Mouse (Mus musculus) brain, adult 10 weeks (tissue): ENCODE results near the gene Eppin. TPM values are rescaled to one million over a fixed set of nuclear protein-coding genes. Genes with fewer than 3 reads are reported as not detected.

ENCODE experiments used
- polyA plus RNA-seq: library from polyadenylated mRNA; stranded (reverse); fragments of 350-450 nt; fragmentation: Illumina TruSeq; extraction: RNeasy Lipid Tissue Mini Kit (QIAGEN cat#74804); gene quantifications from one replicate; pipeline ENCODE4 v1.2.3, GENCODE M21; 2015; ENCODE audit warnings: low read depth, low replicate concordance

Eppin gene
- polyA plus RNA-seq: not detected

DNA sequence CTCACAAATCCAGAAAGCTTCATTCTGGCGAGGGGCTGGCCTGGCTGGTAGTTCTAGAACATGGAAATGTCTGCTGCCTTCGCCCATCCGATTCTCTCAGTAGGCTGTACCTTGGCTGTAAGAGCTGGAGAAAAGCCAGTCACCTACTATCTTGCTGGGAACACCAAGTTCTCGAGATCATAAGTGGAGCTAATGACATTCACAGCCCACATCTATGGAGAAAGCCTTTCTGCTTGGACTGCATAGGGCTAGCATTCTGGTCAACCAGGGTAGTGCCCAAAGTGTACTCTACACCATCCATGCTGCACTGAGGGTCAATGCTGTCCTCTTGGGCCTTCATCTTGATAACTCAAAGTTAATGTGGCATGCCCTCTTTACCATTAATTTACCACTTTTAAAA, at the start of gene Eppin:
TSS of gene Eppin (minus strand) at position 101 of the 400 bp plus-strand sequence.

DNA sequence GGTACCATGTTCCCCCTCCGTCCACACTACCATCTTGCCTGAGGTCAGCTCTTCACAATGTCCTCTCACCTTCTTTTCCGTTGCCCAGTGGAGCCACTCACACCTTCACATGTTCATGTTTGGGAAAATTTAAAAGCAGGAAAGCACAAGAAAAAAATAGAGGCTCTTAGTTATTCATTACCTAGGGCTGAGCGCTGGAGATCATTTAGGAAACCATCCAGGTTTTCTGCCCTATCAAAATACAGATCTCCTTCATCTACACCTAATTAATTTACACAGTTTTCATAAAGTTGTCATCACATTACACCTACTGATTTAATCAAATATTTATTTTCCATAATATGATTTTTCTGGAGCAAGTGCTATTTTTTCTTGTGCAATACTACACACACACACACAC, 45.3 kb upstream of the Eppin start, which contains the start of gene Wfdc16:
TSS of gene Wfdc16 (minus strand) at position 101 of the 400 bp plus-strand sequence.

DNA sequence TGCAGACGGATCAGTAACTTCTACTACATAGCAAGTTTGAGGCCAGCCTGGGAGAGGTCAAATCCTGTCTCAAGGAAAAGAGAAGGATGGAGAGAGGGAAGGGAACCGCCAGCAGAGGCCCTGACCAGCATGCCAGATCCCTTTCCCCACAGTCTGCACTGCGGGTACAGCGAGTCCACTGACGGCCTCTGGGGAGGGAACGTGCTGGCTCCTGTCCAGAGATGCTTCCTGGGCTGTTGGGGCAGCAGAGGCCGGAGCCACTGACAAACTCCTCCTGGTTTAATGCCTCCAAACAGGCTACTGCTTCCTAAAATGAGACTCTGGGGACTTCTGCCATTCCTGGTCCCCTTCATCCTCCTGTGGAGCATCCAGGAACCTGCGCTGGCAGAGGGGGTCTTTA, 20.1 kb upstream of the Eppin start, which contains the start of the genes Wfdc6b and Wfdc8:
TSS of gene Wfdc6b (plus strand) at position 52 of the 400 bp plus-strand sequence.
TSS of gene Wfdc8 (minus strand) at position 156 of the 400 bp plus-strand sequence.

DNA sequence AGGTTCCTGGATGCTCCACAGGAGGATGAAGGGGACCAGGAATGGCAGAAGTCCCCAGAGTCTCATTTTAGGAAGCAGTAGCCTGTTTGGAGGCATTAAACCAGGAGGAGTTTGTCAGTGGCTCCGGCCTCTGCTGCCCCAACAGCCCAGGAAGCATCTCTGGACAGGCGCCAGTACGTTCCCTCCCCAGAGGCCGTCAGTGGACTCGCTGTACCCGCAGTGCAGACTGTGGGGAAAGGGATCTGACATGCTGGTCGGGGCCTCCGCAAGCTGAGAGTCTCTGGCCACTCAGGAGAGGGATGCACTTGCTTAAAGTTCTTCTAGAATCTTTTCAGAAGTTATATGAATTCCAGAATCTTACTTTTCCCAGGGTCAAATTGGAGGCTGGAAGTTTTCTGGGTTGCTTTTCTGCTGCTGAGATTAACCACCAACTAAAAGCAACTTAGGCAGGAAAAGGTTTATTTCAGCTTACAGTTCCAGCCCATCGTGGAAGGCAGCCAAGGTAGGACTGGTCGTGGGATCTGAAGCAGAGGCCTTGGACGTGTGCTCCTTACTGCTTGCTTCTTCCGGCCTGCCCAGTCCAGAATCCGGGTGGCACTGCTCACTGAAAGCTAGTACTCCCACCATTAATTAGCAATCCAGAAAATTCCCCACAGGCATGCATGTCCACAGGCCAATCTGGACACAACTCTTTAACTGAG, 8.2 kb downstream of the Eppin start, which contains the start of gene Wfdc6a:
TSS of gene Wfdc6a (minus strand) at position 423 of the 701 bp plus-strand sequence.

DNA sequence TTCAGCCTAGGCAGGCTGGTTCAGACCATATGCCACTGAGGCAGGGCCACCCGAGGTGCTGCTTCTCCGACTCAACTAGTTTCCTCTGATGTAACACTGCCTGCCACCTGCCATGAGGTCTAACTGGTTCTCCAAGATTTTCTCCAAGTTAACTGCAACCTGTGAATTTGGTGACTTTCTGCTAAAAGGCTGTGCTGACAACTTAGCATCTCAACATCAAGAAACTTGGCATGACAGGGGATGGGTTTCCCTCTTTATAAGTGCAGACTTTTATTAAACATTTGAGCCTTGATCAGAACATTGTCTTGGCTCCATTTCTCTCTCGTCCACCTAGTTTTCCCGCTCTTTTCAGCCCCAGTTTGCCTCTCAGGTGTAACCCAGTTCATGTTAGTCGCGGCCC, 20.0 kb downstream of the Eppin start, which contains the start of gene Spint3:
TSS of gene Spint3 (minus strand) at position 101 of the 400 bp plus-strand sequence.

DNA sequence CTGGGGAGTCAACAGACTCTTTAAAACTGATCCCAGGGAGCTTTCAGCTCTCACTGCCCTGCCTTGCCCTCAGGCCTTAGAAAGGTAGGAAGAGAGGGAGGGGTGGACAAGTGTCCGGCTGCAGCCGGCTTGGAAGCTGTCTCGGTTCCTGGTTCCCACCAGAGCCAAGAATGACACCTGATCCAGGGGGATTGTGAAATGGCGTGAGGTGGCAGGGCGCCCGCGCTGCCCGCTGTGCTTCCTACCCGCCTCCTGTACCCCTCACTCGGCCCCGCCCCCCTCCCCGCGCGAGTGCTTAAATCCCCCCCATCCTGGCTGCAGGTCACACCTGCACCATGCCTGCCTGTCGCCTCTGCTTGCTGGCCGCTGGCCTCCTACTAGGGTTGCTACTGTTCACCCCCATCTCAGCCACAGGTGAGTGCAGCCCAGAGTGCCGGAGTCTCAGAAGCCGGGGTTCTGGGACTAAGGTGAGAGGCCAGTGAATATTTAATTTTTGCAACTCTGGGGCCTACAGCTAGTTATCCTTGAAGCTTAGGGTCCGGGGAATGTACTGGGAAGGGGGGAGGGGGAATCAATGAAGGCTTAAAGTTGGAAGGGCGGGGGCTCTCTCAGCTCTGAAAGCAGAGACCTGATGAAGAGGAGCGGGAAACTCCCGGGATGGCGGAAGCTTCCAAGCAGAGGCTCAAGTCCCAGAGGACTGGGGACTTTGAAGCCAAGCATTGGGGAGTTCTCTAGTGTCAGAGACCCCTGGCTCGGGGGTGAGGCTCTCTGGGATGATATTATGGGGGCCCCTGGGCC, 30.8 kb downstream of the Eppin start, which contains the start of gene Wfdc2:
TSS of gene Wfdc2 (plus strand) at position 23 of the 798 bp plus-strand sequence.

Other genes starting within 250 kb of the Eppin start
- gene Slpi, start 204.5 kb downstream of the Eppin start, polyA plus RNA-seq: not detected
- 0.13 TPM for gene Rbpjl, start 190.5 kb downstream of the Eppin start, polyA plus RNA-seq
- gene Matn4, start 188.4 kb downstream of the Eppin start, polyA plus RNA-seq: 6.6 TPM
- gene Sdc4, start 149.7 kb downstream of the Eppin start, polyA plus RNA-seq: 50.0 TPM
- gene Sys1, start 136.6 kb downstream of the Eppin start, polyA plus RNA-seq: 50.2 TPM
- gene Gm20458, start 132.6 kb downstream of the Eppin start, polyA plus RNA-seq: not detected
- gene Trp53tg5, start 119.9 kb downstream of the Eppin start, polyA plus RNA-seq: not detected
- 233 TPM for gene Dbndd2, start 107.5 kb downstream of the Eppin start, polyA plus RNA-seq
- gene Pigt, start 96.1 kb downstream of the Eppin start, polyA plus RNA-seq: 56.1 TPM
- 2.5 TPM for gene Wfdc2, start 31.2 kb downstream of the Eppin start, polyA plus RNA-seq
- gene Spint3, start 20.1 kb downstream of the Eppin start, polyA plus RNA-seq: not detected
- gene Wfdc6a, start 8.1 kb downstream of the Eppin start, polyA plus RNA-seq: not detected
- not detected for gene Wfdc6b, start 19.9 kb upstream of the Eppin start, polyA plus RNA-seq
- gene Wfdc8, start 20.0 kb upstream of the Eppin start, polyA plus RNA-seq: not detected
- gene Wfdc16, start 45.2 kb upstream of the Eppin start, polyA plus RNA-seq: not detected
- not detected for gene Wfdc10, start 62.5 kb upstream of the Eppin start, polyA plus RNA-seq
- not detected for gene Wfdc9, start 63.0 kb upstream of the Eppin start, polyA plus RNA-seq
- not detected for gene Wfdc11, start 80.5 kb upstream of the Eppin start, polyA plus RNA-seq
- not detected for gene Wfdc13, start 91.5 kb upstream of the Eppin start, polyA plus RNA-seq
- not detected for gene Spint4, start 104.9 kb upstream of the Eppin start, polyA plus RNA-seq
- gene Spint5, start 121.7 kb upstream of the Eppin start, polyA plus RNA-seq: not detected
- gene Wfdc3, start 152.3 kb upstream of the Eppin start, polyA plus RNA-seq: 3.3 TPM
- gene Dnttip1, start 152.4 kb upstream of the Eppin start, polyA plus RNA-seq: 27.1 TPM
- 1.4 TPM for gene Ube2c, start 176.3 kb upstream of the Eppin start, polyA plus RNA-seq
- 2.1 TPM for gene Tnnc2, start 186.4 kb upstream of the Eppin start, polyA plus RNA-seq
- 39.8 TPM for gene Snx21, start 192.2 kb upstream of the Eppin start, polyA plus RNA-seq
- gene Acot8, start 211.3 kb upstream of the Eppin start, polyA plus RNA-seq: 20.2 TPM
- 6.9 TPM for gene Zswim3, start 211.5 kb upstream of the Eppin start, polyA plus RNA-seq
- gene Zswim1, start 229.1 kb upstream of the Eppin start, polyA plus RNA-seq: 18.1 TPM
- not detected for gene Spata25, start 234.9 kb upstream of the Eppin start, polyA plus RNA-seq
- gene Ctsa, start 239.3 kb upstream of the Eppin start, polyA plus RNA-seq: 111 TPM
- gene Neurl2, start 239.9 kb upstream of the Eppin start, polyA plus RNA-seq: 2.1 TPM